Mouse (Mus musculus) frontal cortex, postnatal 36 days (tissue): ENCODE data around the gene Des.

Experiments used
- DNase-seq, 2 experiments: peaks; one replicate each; pipeline ENCODE4 v3.0.0; 2022; ENCODE audit warnings: low spot score in 2 of 2

Des gene

GRCm38 (mm10) chr1:75347279-75347678 is 12.8 kb upstream of the Des start:
- DNase-seq: no peak

- no peak for DNase-seq
Measured at GRCm38 (mm10) chr1:75349275-75349674, 10.9 kb upstream of the Des start.

GRCm38 (mm10) chr1:75357261-75357660 is 2.9 kb upstream of the Des start:
- no peak for DNase-seq

GRCm38 (mm10) chr1:75358009-75358408 is 2.1 kb upstream of the Des start:
- DNase-seq: no peak

DNA sequence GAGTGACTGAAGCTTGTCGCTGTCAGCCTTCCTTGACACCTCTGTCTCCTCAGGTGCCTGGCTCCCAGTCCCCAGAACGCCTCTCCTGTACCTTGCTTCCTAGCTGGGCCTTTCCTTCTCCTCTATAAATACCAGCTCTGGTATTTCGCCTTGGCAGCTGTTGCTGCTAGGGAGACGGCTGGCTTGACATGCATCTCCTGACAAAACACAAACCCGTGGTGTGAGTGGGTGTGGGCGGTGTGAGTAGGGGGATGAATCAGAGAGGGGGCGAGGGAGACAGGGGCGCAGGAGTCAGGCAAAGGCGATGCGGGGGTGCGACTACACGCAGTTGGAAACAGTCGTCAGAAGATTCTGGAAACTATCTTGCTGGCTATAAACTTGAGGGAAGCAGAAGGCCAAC is 783 bp upstream of the Des start:
- peak; percentile 62 to 63 for DNase-seq

DNA sequence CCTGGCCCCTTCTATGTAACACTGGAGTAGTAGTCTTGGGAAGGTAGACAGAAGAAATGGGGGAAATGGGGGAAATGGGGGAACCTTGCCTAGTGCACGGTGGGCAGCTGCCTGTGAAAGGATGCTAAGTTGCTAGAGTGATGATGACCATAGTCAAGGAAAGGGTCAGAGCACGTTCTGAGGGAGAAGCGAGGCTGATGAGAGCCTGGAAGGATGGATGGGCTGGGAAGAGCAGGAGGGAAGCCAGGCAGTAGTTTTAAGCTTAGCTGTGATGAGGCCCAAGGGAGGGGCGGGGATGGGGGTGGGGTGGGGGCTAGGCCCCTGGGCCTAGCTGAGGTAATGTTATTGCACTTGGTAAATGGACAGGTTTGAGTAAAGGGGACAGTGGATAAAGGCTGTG is 994 bp downstream of the Des start:
- DNase-seq: no peak

GRCm38 (mm10) chr1:75361750-75362149 is 1.6 kb downstream of the Des start:
- DNase-seq: no peak

GRCm38 (mm10) chr1:75363868-75364267 is 3.7 kb downstream of the Des start:
- DNase-seq: no peak

DNA sequence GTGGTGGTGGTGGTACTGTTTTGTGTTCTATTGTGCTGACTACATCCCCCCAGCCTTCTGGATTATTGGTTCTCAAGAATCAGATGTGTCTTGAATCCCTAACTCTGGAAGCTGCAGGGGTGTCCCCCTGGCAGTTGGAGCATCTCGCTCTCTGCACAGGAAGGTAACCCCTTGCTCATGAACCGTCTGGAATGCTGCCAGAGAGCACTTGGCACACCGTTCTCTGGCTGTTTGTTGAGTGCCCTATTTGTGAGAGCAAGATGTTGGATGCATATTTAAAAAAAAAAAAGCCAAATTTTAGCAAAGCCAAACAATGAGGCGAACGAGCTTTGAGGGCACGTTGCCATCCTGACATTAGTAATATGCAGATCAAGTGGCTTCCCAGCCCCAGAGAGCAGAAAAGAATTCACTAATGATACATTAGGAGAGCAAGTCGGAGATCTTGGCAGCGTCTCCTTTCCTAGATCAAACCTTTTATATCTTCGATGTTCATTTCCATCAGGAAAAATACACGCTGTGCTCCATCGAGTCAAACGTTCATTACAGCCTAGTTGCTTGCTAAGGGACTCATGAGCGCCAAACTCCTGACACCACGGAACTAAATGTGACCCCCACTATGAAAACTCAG is 5.5 kb downstream of the Des start:
- no peak for DNase-seq

DNA sequence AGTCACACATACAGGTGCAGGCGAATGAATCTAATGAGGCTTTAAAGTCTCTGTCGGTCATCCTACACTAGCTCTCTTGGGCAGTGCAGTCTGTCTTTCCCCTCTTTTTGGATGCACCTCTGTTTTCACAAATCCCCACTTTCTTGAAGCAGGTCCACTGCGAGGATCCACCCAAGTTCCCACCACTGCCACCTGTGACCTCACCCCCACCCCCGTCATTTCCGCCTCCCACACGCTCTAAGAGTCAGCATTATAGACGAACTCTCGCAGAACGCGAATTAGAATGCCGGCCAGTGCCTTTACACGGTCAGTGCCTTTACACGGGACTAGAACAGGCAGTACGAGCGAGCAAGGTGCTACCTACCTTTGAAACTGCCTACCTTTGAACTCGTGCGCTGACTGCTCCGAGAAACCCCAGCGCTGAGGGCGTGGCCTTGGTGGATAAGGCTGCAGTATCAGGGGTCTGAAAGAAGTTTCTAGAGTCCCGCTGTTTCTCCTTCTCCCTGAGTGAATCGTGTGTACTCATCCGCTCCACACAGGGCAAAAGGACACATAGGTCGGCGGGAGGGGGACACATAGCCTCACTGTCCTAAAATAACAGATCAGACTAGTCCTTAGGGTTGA is 9.3 kb downstream of the Des start:
- DNase-seq: no peak

- DNase-seq: no peak
Measured at GRCm38 (mm10) chr1:75369984-75370660, 10.0 kb downstream of the Des start.

GRCm38 (mm10) chr1:75371317-75372095 is 11.4 kb downstream of the Des start:
- peak in 1 of 2 experiments; percentile 40 for DNase-seq

- DNase-seq: no peak
Measured at GRCm38 (mm10) chr1:75372450-75372849, 12.3 kb downstream of the Des start.

- no peak for DNase-seq
Measured at GRCm38 (mm10) chr1:75373276-75373675, 13.1 kb downstream of the Des start.

GRCm38 (mm10) chr1:75374950-75375936 is 15.1 kb downstream of the Des start, which contains the start of gene Speg:
Gene Speg (plus strand): TSS chr1:75375297.
- DNase-seq: no peak

DNA sequence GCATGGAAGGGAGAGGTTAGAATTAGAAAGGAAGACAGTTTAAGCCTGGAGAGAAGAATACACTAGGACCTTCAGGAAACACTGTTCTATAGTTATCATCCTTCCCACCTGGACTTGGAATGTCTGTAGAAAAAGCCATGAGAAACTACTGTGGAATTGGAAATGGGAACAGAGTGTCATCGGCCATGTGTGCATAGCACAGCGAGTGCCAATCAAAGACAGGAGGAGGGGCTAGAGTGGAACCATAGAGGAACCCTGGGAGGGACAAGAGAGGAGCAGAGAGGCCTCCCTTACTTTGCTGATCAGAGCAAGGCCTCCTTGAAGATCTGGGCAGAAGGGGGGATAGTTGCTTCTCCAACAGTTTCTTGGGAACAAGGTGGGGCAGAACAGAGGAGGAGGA is 19.1 kb downstream of the Des start:
- DNase-seq: no peak

DNA sequence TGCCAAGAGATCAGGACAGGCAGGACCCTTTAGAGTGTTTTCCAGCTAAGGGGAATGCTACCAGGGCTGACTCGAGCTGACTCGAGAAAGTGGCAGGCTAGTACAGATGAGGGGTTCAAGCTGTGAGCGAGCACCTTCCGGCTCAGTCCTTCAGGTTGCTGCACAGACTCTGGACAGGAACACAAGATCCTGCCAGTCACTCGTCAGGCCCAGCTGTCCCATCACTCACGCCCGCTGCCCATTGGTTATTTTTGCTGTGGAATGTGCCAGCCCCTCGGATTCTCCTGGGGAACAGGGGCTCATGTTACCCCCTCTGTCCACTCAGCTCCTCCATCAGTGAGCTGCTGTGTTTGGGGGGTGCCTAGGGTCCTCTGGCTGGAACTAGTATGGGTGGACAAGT is 19.8 kb downstream of the Des start:
- DNase-seq: no peak

DNA sequence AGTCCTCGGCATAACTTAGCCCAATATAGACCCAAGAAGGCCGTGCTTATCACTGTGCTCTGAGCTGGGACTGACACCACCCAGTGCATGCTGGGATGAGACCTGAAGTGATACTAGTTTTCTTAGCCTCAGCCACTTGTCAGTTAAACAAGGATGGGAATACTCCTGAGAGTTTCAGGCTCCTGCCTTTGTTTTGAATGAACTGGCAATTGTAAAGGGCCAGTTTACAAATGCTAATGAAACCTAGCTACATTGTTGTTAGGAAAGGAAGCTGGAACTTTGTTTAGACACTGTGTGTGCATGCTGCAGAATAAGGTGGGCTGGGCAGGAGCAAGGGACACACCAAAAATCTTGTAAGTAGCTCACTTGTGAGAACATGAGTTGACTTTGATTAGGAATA is 20.8 kb downstream of the Des start:
- no peak for DNase-seq

- peak; percentile 42 to 44 for DNase-seq
Measured at GRCm38 (mm10) chr1:75381482-75382355, 21.6 kb downstream of the Des start.
